Mouse (Mus musculus): ENCODE results near the gene Dppa2.

DNA sequence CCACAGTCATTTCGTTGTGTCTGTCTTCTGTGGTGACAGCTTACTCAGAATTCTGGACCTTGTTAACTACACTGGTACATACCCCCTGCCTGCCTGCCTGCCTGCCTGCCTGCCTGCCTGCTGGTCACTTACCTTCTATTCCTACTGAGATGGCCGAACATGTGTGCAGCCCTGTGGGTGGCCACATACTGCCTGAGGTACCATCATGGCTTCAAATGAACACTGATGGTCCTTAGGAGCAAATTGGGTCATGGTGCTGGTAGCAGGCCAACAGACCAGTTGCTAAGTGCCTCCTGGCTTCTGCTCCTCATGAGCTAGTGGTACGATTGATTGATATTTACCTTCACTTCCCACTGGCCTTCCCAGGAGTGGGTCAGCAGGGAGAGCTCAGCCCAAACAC lies 28.1 kb downstream of the Dppa2 start:
- TF ChIP-seq POLR2A (IDR thresholded peaks at IDR 0.05; ENCODE audit: extremely low read depth, insufficient read depth, low read length) (no peak), CTCF (IDR thresholded peaks at IDR 0.05; ENCODE audit: low read depth, low read length) (no peak)
